Mouse (Mus musculus): ENCODE results near the gene Zmym6.
"Not testable (repeated sequence)": the region's sequence is repeated elsewhere in the genome, so short reads cannot be mapped to it uniquely, and the experiment has no call there.

The Zmym6 gene

DNA sequence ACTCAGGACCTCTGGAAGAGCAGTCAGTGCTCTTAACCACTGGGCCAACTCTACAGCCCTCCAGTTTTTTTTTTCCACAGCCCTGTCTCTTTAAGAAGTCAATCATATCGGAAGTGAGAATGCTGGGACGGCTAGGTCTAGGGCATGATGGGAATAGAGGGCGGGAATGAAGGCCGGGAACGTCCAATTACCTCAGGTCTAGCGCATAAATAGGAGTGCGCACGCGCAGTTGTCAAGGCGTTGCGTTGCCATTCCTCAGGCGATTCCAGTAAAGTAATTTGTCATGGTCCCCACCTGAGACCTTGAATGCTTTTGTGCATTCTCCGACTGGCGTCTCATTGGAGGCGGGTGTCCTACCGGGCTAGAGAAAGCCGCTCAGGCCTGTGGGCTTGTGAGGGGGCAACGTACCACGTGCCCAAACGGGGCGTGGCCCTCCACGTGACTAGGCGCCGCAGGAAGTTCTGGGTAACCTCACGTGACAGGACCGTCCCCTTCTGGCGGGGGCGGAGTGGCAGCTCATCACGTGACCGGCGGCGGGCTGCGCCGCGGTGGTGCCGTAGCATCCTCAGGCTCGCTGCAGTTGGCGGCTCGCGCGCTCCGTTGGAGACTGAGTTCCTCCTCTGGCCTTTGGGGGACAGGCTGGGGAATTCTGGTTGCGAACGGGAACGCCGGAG lies at the start of gene Zmym6:
Gene Zmym6, plus strand, starts transcription at position 509 of the 674 bp plus-strand sequence.
- peak; percentile 96 for DNase-seq

DNA sequence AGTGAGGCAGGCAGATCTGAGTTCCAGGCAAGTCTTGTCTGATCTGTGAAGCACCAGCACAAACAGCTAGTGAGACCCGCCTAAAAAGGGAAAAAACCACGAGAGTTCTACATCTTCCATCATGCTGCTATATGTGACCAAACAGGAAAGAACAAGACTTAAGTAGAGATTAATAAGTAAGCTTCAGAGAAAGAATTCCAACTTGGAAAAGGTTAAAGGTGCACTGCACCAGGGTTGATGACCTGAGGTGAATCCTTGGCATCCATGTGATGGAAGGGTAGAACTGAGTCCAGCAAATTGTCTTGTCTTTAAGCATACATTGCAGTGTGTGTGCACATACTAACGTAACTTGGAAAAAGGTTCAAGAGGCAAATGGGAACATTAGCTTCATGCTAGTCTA lies 40.0 kb upstream of the Zmym6 start:
- DNase-seq: no peak

GRCm38 (mm10) chr4:127037908-127038827 lies 39.0 kb upstream of the Zmym6 start:
- DNase-seq: no peak

- DNase-seq: no peak
These were observed 38.3 kb upstream of the Zmym6 start for GRCm38 (mm10) chr4:127038828-127039349.

GRCm38 (mm10) chr4:127039871-127040483 lies 37.2 kb upstream of the Zmym6 start:
- DNase-seq: no peak

- no peak for DNase-seq
These were observed 33.6 kb upstream of the Zmym6 start for GRCm38 (mm10) chr4:127043540-127043939.

DNA sequence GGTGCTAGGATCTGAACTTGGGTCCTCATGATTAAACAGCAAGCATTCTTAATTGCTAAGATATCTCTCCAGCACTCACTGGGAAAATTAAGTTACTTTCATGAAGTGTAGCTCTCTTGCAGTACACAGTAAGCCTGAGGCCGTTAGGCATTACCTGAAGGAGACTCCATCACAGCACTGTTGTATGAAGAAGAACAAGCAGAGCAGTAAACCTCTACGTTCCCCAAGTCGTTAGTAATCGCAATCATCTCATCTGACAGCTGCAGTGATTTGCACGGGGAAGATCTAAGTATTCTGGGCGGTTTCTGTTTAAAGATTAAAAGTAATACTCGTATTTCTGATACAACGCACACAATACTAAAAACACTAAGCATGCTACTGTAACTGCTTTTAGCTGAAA lies 26.1 kb upstream of the Zmym6 start:
- no peak for DNase-seq

DNA sequence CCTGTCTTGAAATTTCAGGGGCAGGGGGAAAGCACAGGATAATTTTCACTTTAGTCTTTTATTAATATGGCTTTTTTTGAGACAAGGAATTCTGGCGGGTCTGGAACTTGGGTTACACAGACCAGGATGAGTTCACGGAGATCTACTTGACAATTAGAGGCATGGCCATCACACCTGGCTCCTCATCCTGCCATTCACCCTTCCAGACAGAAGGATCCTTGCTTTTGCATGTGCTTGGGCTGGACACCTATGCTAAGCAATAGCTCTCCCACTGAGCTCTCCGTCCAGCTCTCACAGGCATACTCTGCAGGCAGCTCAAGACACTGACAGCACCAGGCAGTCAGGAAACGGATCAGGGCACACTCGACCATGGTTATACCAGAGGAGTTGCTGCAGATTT lies 24.1 kb upstream of the Zmym6 start:
- no peak for DNase-seq

- DNase-seq: no peak
These were observed 22.5 kb upstream of the Zmym6 start for GRCm38 (mm10) chr4:127054522-127055198.

- DNase-seq: peak; percentile 88
These were observed 16.4 kb upstream of the Zmym6 start, which contains the start of gene Zmym1 for GRCm38 (mm10) chr4:127060585-127061290. Gene Zmym1 (minus strand): TSS chr4:127061152.

DNA sequence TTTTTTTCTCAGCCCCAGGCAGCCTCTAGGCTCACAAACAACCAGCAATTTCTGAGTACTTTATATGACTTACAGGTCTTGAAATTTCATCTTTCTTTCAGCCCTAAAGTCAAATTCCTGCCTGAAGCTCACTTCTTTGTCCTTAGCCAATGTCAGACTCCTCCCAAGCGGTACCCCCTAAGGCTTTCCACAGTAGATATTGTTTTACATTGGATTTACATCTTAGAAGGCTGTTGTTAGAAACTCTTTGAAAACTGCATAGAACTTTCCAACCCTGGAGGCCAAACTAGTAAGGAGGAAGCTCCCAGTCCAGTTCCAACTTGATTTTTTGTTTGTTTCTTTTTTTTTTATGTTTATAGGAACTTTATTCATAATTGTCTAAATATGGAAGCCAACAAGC lies 13.1 kb upstream of the Zmym6 start:
- DNase-seq: no peak

DNA sequence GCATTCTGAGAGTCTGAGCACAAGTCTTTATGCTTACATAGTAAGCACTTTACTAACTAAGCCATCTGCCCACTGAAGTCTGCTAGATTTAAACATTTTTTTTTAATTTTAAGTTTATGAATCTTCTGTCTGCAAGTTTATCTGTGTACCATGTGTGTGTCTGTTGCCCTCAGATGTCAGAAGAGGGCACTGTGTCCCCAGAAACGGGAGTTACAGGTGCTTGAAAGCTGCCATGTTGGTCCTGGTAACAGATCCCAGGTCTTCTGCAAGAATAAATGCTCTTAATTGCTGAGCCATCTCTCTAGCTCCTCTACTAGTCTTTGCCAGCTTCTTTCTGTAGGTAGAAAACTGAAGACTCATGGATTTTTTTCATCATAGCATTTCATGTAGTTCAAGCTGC lies 2.3 kb upstream of the Zmym6 start:
- no peak for DNase-seq

- no peak for DNase-seq
These were observed 3.6 kb downstream of the Zmym6 start for GRCm38 (mm10) chr4:127080806-127081205.

- DNase-seq: no peak
These were observed 5.9 kb downstream of the Zmym6 start for GRCm38 (mm10) chr4:127083131-127083530.

DNA sequence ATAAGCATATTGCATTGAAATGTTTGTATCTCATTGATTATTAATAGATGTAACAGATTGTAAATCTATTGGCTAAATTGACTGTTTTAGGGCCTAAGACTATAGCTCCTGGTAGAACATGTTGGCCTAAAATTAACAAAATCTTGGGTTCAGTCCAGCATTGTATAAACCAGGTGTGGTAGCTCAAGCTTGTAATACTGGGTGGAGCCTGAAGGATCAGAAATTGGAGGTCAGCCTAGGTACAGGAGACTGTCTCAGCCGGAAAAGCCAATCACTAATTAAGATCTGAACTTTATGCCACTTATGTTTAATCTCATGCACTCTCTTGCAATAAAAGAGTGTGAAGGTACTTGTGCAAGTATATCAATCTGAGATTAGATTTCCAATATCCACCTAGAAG lies 8.6 kb downstream of the Zmym6 start:
- DNase-seq: no peak

GRCm38 (mm10) chr4:127091188-127091587 lies 14.0 kb downstream of the Zmym6 start:
- DNase-seq: no peak

GRCm38 (mm10) chr4:127095090-127095489 lies 17.9 kb downstream of the Zmym6 start:
- DNase-seq: no peak

GRCm38 (mm10) chr4:127099552-127099951 lies 22.4 kb downstream of the Zmym6 start:
- not testable (repeated sequence) for DNase-seq

- DNase-seq: no peak
These were observed 30.4 kb downstream of the Zmym6 start for GRCm38 (mm10) chr4:127107566-127107965.

GRCm38 (mm10) chr4:127110570-127110969 lies 33.4 kb downstream of the Zmym6 start:
- DNase-seq: no peak

DNA sequence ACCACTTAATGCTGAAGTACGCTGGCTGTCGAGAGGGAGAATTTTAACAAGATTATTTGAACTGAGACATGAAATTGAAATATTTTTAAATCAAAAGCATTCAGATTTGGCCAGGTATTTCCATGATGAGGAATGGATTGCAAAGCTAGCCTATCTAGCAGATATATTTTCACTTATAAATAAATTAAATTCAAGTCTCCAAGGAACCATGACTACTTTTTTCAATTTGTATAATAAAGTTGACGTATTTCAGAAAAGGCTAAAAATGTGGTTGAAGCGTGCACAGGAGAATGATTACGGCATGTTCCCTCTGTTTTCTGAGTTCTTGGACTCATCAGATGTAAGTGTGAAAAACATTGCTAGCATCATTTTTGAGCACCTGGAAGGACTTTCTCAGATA lies 46.2 kb downstream of the Zmym6 start, which contains the start of gene Tmem35b:
Gene Tmem35b, plus strand, starts transcription at position 301 of the 400 bp plus-strand sequence.
- no peak for DNase-seq

GRCm38 (mm10) chr4:127124331-127124730 lies 47.1 kb downstream of the Zmym6 start:
- no peak for DNase-seq
